Mouse (Mus musculus) liver, embryonic 14.5 days (tissue): ENCODE data around the gene Dapk3. TPM values are rescaled to one million over a fixed set of nuclear protein-coding genes. Genes with fewer than 3 reads are reported as not detected.

Experiments
- ATAC-seq: fragments of 200-750 bp; cut with Nextera tagmentation; 2 replicates; pipeline ENCODE4 v1.8.0; 2017; ENCODE audit warnings: moderate number of reproducible peaks, mild to moderate bottlenecking, moderate library complexity; ENCODE audit not compliant: insufficient read depth
- DNase-seq, 3 experiments: peaks; one replicate each; pipeline ENCODE4 v3.0.0-alpha.2; 2012 to 2013; ENCODE audit warnings: low read depth in 3 of 3, low spot score in 3 of 3
- H3K27ac ChIP-seq: fragments of 300-500 bp; sonication (generic); 2 replicates; pipeline ENCODE4 v1.5.1; 2014; ENCODE audit warnings: moderate library complexity, mild to moderate bottlenecking, control low read depth, inconsistent platforms
- H3K27me3 ChIP-seq: fragments of 300-500 bp; sonication (generic); 2 replicates; pipeline ENCODE4 v1.6.1; 2014; ENCODE audit warnings: mild to moderate bottlenecking, low read length, moderate library complexity; ENCODE audit not compliant: control insufficient read depth, insufficient read depth
- H3K36me3 ChIP-seq: fragments of 300-500 bp; sonication (generic); replicated peaks from 2 replicates; pipeline ENCODE4 v1.6.1; 2014; ENCODE audit warnings: low read depth; ENCODE audit not compliant: control insufficient read depth, insufficient read depth
- H3K4me1 ChIP-seq, 2 experiments: fragments of 200-500 bp in 1 of 2; fragments of 300-500 bp in 1 of 2; sonication (generic) in 1 of 2; replicated peaks; 2 replicates each; pipeline ENCODE4 v1.6.1; 2012 to 2014; ENCODE audit warnings: antibody characterized with exemption in 1 of 2, inconsistent platforms in 1 of 2, low read length in 1 of 2; ENCODE audit not compliant: control insufficient read depth in 2 of 2, insufficient read depth in 2 of 2
- H3K4me2 ChIP-seq: fragments of 300-500 bp; sonication (generic); 2 replicates; pipeline ENCODE4 v1.6.1; 2014; ENCODE audit warnings: low read depth, mild to moderate bottlenecking, control low read depth, moderate library complexity
- H3K4me3 ChIP-seq, 2 experiments: fragments of 200-500 bp in 1 of 2; fragments of 300-500 bp in 1 of 2; sonication (generic) in 1 of 2; 2 replicates each; pipeline ENCODE4 v1.5.1; 2012 to 2014; ENCODE audit warnings: low read depth in 2 of 2, low read length in 2 of 2, mild to moderate bottlenecking in 2 of 2, control low read depth in 1 of 2, inconsistent platforms in 1 of 2, moderate library complexity in 1 of 2; ENCODE audit not compliant: insufficient read depth in 1 of 2
- H3K9ac ChIP-seq: fragments of 300-500 bp; sonication (generic); replicated peaks from 2 replicates; pipeline ENCODE4 v1.6.1; 2014; ENCODE audit warnings: mild to moderate bottlenecking, control low read depth, moderate library complexity
- H3K9me3 ChIP-seq: fragments of 300-500 bp; sonication (generic); 2 replicates; pipeline ENCODE4 v1.6.1; 2016; ENCODE audit warnings: low read length, mixed read lengths; ENCODE audit not compliant: control insufficient read depth
- CTCF ChIP-seq: IDR thresholded peaks from 2 replicates; pipeline ENCODE4 v1.5.1; 2016; ENCODE audit warnings: antibody characterized with exemption, low read depth, control low read depth
- EP300 ChIP-seq: IDR thresholded peaks from 2 replicates; pipeline ENCODE4 v1.6.1; 2016; ENCODE audit warnings: antibody characterized with exemption, low read depth
- WGBS: fragments of 180-500 bp; shearing (Covaris S2); extraction: QIAGEN DNeasy Blood & Tissue Kit; methylation state at CpG from one replicate; pipeline ENCODE4 v1.1.7; 2014; ENCODE audit not compliant: insufficient replicate concordance; 5-methylcytosine and 5-hydroxymethylcytosine counted together
- polyA plus RNA-seq, 2 experiments: library from polyadenylated mRNA; depleted of rRNA in 1 of 2; stranded (reverse) in 1 of 2; unstranded in 1 of 2; fragments of >200 nt; fragmentation: Nextera tagmentation in 1 of 2; extraction: Ambion mirVana in 1 of 2; gene quantifications; 2 replicates each; pipeline versions ENCODE4 v1.2.1 to v1.2.3; 2012 to 2014

Dapk3 gene
- polyA plus RNA-seq, 2 experiments, result 13.0 to 17.6 TPM

GRCm38 (mm10) chr10:81139529-81139846, 43.3 kb upstream of the Dapk3 start:
- DNase-seq, result no peak
- ATAC-seq, result no peak
- no peak overlapping the region for H3K27ac ChIP-seq
- WGBS, result 55% methylated on average over 4 of the region's 4 CpGs
- peak overlapping the region; percentile 87; the same call in 1 of the 2 replicates for H3K9ac ChIP-seq
- peak overlapping the region; percentile 65 to 87 for H3K4me3 ChIP-seq
- H3K4me1 ChIP-seq, result peaks cover 33 to 35% of the 10 kb centered on the region in 2 experiments
- H3K36me3 ChIP-seq, result peaks cover 26% of the 10 kb centered on the region
- H3K27me3 ChIP-seq, result no peaks in the 10 kb centered on the region
- H3K4me2 ChIP-seq, result peak overlapping the region; percentile 91
- H3K9me3 ChIP-seq, result no peaks in the 10 kb centered on the region
- TF ChIP-seq CTCF (no peak), EP300 (no peak)

DNA sequence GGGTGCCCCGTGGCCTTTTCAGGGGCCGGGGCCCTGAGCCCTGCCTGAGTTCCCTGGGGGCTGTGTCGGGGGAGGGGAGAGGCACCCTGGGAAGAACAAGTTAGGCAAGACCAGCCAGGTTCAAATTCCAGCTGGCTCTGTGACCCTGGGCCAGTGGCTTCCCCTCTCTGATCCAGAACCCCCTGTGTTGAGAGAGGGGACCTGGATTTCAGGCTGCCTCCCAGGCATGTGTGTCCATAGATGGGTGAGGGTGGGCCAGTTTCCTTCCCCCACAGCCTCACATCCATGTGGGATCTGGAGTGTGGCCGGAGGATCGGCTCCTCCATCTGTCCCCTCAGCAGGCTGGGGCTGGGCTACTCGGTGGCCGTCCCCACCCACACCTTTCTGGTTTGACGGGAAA, 42.8 kb upstream of the Dapk3 start:
- WGBS, result 32% methylated on average over 8 of the region's 8 CpGs
- ATAC-seq (no peak), DNase-seq (no peak)
- Histone ChIP-seq H3K36me3 (peaks cover 31% of the 10 kb centered on the region), H3K4me1 (peaks cover 32% of the 10 kb centered on the region in 2 experiments), H3K4me3 (peak overlapping the region; percentile 65 to 87), H3K27ac (peak overlapping the region; percentile 16; the same call in 1 of the 2 replicates), H3K27me3 (no peaks in the 10 kb centered on the region), H3K9ac (peak overlapping the region; percentile 5; the same call in 1 of the 2 replicates), H3K4me2 (peak overlapping the region; percentile 91), H3K9me3 (no peaks in the 10 kb centered on the region)
- no peak for TF ChIP-seq CTCF
- no peak for TF ChIP-seq EP300

DNA sequence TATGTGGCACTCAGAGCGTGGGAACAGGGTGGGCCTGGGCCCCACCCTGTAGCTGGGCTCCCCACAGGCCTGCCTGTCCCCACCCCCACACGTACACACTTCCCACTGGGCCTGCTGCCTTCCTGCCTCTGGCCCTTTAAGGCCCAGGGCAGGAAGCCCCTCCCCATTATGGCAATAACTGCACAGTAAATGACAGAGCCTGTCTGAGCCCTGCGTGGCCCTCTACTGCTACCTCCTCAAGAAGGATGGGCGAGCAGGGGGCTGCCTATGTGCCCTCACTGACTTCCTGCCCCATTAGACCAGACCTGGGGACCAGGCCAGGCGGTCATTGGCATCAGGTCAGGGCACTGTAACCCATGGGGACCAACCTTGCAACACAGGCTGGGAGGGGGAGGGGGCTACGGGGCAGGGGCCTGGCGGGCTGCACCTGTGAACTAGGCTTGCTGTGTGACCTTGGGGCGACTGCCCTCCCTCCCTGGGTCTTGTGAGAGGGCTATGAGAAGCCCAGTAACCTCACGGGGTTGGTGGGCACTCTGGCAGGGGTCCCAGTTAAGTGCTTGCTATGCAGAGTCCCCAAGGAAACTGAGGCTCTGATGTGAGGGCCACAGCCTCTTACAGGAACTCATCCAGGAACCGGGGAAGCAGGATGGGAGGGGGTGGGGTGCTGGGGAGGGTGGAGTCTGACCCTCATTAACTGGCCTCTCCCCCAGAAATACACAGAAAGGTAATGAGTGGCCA, 41.9 kb upstream of the Dapk3 start:
- TF ChIP-seq CTCF (no peak), EP300 (no peak)
- Histone ChIP-seq H3K4me3 (peak overlapping the region; percentile 65 to 87; a peak in 3 of 4 replicates), H3K9ac (peak overlapping the region; percentile 27), H3K9me3 (no peaks in the 10 kb centered on the region), H3K4me1 (peaks cover 32% of the 10 kb centered on the region in 2 experiments), H3K36me3 (peaks cover 40% of the 10 kb centered on the region), H3K27me3 (no peaks in the 10 kb centered on the region), H3K4me2 (peak overlapping the region; percentile 91), H3K27ac (0 out of 2 replicates have a peak overlapping the region, but pooled peaks have one; percentile 6)
- ATAC-seq (no peak), DNase-seq (no peak)
- WGBS, result 39% methylated on average over 10 of the region's 10 CpGs

DNA sequence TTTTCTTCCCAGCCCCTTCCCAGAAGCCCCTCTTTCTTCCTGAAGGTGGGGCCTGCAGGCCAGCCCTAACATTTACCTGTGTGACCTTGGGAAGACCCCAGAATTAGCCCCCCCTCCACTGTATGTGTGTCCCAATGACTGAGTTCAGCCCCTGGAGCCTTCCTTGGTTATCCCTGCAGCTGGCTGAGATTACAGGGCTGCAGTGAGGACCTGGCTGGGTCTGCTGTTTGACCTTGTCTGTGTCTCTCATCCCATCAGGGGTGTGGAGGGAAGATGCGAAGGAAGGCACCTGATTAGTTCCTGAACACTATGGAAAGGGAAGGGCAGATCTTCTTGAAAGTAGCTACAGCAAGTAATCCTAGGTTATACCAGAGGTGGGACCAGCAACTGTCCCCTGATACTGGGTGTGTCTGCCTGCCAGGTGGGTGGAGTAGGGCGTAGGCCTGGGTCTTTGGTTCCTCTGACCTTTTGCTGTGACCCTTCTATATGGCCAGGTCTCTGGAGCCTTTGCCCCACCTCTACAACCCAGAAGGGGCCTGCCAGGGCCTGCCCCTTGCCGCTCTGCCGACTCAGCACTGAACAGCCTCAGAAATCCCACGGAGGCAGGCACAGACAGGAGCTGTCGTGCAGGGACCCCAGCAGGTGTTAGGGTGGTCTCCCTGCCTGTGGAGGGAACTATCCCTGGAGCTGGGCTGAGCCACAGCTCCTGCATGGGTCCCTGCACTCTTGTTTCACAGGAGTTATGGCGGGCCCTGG, 41.2 kb upstream of the Dapk3 start:
- H3K4me3 ChIP-seq, result peak overlapping the region in 1 of 2 experiments; percentile 6; a peak in 1 of 4 replicates
- H3K9ac ChIP-seq, result peak overlapping the region; percentile 10; the same call in 1 of the 2 replicates
- H3K4me1 ChIP-seq, result peaks cover 32% of the 10 kb centered on the region in 2 experiments
- no peak for DNase-seq
- WGBS, result 76% methylated on average over 7 of the region's 7 CpGs
- peaks cover 47% of the 10 kb centered on the region for H3K36me3 ChIP-seq
- peak overlapping the region; percentile 6; the same call in 1 of the 2 replicates for H3K27ac ChIP-seq
- peak overlapping the region; percentile 91 for H3K4me2 ChIP-seq
- no peak for ATAC-seq
- TF ChIP-seq EP300, result no peak
- no peak for TF ChIP-seq CTCF
- no peaks in the 10 kb centered on the region for H3K27me3 ChIP-seq
- H3K9me3 ChIP-seq, result no peaks in the 10 kb centered on the region

DNA sequence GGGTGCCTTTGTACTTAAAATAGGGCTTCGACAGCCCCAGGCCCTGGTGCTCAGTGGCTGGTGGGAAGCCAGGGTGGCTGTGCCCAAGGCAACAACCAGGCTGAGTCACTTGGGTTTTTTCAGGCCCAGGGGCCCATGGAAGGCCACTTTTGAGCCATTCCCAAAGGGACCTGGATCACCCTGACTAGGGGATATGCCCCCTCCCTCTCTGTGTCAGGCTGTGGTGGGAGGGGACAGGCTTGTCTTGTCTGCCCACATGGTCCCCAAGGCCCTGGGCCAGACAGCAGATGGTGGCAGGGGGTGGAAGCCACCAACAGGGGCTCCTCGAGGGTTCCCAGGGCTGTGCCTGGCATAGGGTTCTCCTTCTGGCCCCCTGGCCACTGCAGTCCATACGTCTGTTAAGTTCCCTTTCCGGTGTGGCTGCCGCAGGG, 40.2 kb upstream of the Dapk3 start:
- Histone ChIP-seq H3K4me1 (peaks cover 32% of the 10 kb centered on the region in 2 experiments), H3K27me3 (no peaks in the 10 kb centered on the region), H3K36me3 (peaks cover 57% of the 10 kb centered on the region), H3K9ac (no peak overlapping the region), H3K9me3 (no peaks in the 10 kb centered on the region), H3K4me3 (no peak overlapping the region), H3K4me2 (no peak overlapping the region), H3K27ac (no peak overlapping the region)
- 67% methylated on average over 5 of the region's 5 CpGs for WGBS
- DNase-seq (no peak), ATAC-seq (no peak)
- TF ChIP-seq CTCF (no peak), EP300 (no peak)
